Mouse (Mus musculus) intestine, postnatal 0 days (tissue): ENCODE results near the gene Fcer1g. TPM values are rescaled to one million over a fixed set of nuclear protein-coding genes. Genes with fewer than 3 reads are reported as not detected.

ENCODE experiments used
- ATAC-seq: fragments of 200-750 bp; cut with Nextera tagmentation; 2 replicates; pipeline ENCODE4 v1.8.0; 2017; ENCODE audit warnings: mild to moderate bottlenecking, moderate TSS enrichment, moderate library complexity
- H3K27ac ChIP-seq: fragments of 300-500 bp; sonication (generic); 2 replicates; pipeline ENCODE4 v1.5.1; 2014; ENCODE audit warnings: mild to moderate bottlenecking, low read depth, low read length, moderate library complexity
- H3K27me3 ChIP-seq: fragments of 300-500 bp; sonication (generic); replicated peaks from 2 replicates; pipeline ENCODE4 v1.6.1; 2014; ENCODE audit warnings: low read length, mixed read lengths; ENCODE audit not compliant: control insufficient read depth, insufficient read depth
- H3K36me3 ChIP-seq: fragments of 300-500 bp; sonication (generic); 2 replicates; pipeline ENCODE4 v1.6.1; 2014; ENCODE audit warnings: mild to moderate bottlenecking, moderate library complexity; ENCODE audit not compliant: control insufficient read depth, insufficient read depth
- H3K4me1 ChIP-seq: fragments of 300-500 bp; sonication (generic); replicated peaks from 2 replicates; pipeline ENCODE4 v1.6.1; 2014; ENCODE audit warnings: antibody characterized with exemption, low read length, mixed read lengths; ENCODE audit not compliant: control insufficient read depth, insufficient read depth
- H3K4me2 ChIP-seq: fragments of 300-500 bp; sonication (generic); replicated peaks from 2 replicates; pipeline ENCODE4 v1.6.1; 2014; ENCODE audit warnings: low read depth, mild to moderate bottlenecking, moderate library complexity
- H3K4me3 ChIP-seq: fragments of 300-500 bp; sonication (generic); 2 replicates; pipeline ENCODE4 v1.5.1; 2014; ENCODE audit warnings: low read depth, low read length
- H3K9ac ChIP-seq: fragments of 300-500 bp; sonication (generic); 2 replicates; pipeline ENCODE4 v1.6.1; 2014; ENCODE audit warnings: mild to moderate bottlenecking, low read depth, low read length
- H3K9me3 ChIP-seq: fragments of 300-500 bp; sonication (generic); 2 replicates; pipeline ENCODE4 v1.6.1; 2016; ENCODE audit warnings: mixed run types; ENCODE audit not compliant: control insufficient read depth
- CTCF ChIP-seq: sonication (generic); IDR thresholded peaks from 2 replicates; pipeline ENCODE4 v1.5.1; 2016; ENCODE audit warnings: low read depth, mild to moderate bottlenecking, control low read depth, antibody characterized with exemption, moderate library complexity
- WGBS: fragments of 180-500 bp; shearing (Covaris S2); extraction: QIAGEN DNeasy Blood & Tissue Kit; methylation state at CpG from one replicate; pipeline ENCODE4 v1.1.7; 2014; 5-methylcytosine and 5-hydroxymethylcytosine counted together
- polyA plus RNA-seq: library from polyadenylated mRNA; unstranded; fragments of >200 nt; fragmentation: Nextera tagmentation; extraction: Ambion mirVana; gene quantifications from 2 replicates; pipeline ENCODE4 v1.2.1, GENCODE M21; 2015

The Fcer1g gene
- polyA plus RNA-seq, 1 experiment from 2014 or later, result 47.7 TPM

DNA sequence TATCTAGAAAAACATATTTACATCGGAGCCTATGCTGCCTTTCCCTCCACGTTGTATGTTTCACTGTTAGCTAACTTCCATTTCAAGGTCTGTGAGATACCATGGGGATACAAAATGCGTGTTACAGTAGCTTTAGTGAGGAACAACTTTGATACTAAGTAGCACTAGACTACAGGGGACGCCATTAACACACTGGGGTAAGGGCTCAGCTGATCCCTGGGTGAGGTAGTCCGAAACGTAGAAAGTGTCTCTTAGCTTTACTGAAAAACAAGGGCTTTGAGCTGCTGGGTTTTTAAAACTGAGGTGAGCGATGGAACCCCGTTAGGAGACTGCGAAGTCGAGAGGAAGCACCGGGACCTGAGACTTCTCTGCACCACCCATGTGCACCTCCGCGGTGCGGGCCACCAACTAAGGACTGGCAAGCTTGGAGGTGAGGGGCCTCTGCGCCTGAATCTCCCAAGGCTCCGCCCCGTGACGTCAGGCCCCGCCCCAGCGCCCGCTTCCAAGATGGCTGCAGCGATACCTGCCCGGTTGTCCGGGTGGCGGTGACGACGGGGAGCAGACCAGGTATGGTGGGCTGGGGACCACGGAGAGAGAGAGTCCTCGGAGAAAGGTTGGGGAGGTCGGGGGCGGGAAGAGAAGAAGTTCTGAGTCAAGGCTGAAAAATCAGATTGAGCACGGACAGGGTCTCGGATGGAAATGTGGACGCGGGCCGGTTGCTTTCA is 35.8 kb upstream of the Fcer1g start, which contains the start of gene B4galt3:
Gene B4galt3 (plus strand): TSS at position 481 of the 725 bp plus-strand sequence.
- TF ChIP-seq CTCF, result no peak
- Histone ChIP-seq H3K4me2 (peak within 1 kb of the TSS; percentile 97), H3K9me3 (no peaks in the 10 kb centered on the region), H3K27me3 (no peaks in the 10 kb centered on the region), H3K9ac (peak within 1 kb of the TSS; percentile 70), H3K27ac (peak within 1 kb of the TSS; percentile 74), H3K36me3 (peaks cover 26% of the 10 kb centered on the region), H3K4me1 (0 out of 2 replicates have a peak, but pooled peaks cover 4% of the 10 kb centered on the region), H3K4me3 (peak within 1 kb of the TSS; percentile 93)
- ATAC-seq, result peak; percentile 92
- 3% methylated on average over 36 of the region's 36 CpGs for WGBS

DNA sequence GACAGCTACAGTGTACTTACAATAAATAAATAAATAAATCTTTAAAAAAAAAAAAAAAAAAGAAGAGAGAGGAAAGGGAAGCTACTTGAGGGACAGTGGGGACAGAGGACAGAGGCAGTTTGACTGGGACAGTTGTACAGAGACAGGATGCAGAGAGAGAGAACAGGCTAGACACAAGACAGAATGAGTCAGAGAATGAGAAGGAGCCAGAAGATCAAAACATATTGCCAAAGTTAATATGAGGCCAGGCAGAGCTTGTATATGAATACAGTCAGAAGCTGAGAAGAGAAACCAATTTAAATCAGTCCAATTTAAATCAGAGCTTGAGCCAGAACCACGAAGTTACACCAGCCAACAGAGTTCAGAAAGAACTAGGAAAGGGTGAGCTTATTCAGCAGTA is 34.2 kb upstream of the Fcer1g start:
- 61% methylated on average over 1 of the region's 1 CpGs for WGBS
- Histone ChIP-seq H3K27ac (no peak overlapping the region), H3K27me3 (no peaks in the 10 kb centered on the region), H3K4me2 (no peak overlapping the region), H3K4me1 (0 out of 2 replicates have a peak, but pooled peaks cover 4% of the 10 kb centered on the region), H3K9me3 (no peaks in the 10 kb centered on the region), H3K9ac (no peak overlapping the region), H3K36me3 (peaks cover 11% of the 10 kb centered on the region), H3K4me3 (no peak overlapping the region)
- no peak for TF ChIP-seq CTCF
- no peak for ATAC-seq

DNA sequence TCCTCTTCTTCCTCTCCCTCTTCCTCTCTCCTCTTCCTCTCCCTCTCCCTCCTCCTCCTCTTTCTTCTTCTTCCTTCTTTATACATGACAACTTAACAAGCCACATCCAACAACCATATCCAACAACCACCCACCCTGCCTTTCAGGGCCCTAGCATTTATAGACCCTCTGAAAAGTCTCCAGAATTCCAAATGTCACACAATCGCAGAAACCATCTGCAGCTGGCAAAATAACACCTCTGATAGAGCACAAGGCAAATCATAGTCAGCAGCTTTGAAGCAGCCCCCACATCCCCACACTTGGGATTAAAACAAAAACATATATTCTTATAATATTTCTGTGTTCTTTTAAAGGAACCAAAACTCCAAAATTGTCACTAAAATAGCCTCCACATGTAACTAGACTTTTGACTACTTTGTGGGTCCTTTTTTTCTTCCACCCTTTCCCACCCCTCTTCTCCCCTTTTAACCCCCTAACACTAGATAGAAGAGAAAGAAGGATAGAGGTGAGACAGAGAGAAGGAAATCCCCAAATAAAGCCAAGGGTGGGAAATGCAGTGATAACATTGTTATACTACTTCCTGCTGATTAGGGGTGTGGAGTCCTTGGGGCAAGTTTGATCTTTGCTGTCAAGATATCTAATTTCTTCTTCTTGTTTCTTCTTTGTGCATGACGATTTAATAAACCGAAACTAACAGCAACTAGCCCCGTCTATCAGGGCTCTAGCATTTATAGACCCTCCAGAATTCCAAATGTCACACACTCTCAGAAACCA is 32.0 kb upstream of the Fcer1g start:
- ATAC-seq, result no peak
- WGBS, result 41% methylated on average over 4 of the region's 4 CpGs
- Histone ChIP-seq H3K9ac (no peak overlapping the region), H3K27me3 (no peaks in the 10 kb centered on the region), H3K4me2 (no peak overlapping the region), H3K9me3 (no peaks in the 10 kb centered on the region), H3K4me3 (no peak overlapping the region), H3K36me3 (no peaks in the 10 kb centered on the region), H3K27ac (no peak overlapping the region), H3K4me1 (peaks cover 5% of the 10 kb centered on the region; the same call in 1 of the 2 replicates)
- TF ChIP-seq CTCF, result no peak

DNA sequence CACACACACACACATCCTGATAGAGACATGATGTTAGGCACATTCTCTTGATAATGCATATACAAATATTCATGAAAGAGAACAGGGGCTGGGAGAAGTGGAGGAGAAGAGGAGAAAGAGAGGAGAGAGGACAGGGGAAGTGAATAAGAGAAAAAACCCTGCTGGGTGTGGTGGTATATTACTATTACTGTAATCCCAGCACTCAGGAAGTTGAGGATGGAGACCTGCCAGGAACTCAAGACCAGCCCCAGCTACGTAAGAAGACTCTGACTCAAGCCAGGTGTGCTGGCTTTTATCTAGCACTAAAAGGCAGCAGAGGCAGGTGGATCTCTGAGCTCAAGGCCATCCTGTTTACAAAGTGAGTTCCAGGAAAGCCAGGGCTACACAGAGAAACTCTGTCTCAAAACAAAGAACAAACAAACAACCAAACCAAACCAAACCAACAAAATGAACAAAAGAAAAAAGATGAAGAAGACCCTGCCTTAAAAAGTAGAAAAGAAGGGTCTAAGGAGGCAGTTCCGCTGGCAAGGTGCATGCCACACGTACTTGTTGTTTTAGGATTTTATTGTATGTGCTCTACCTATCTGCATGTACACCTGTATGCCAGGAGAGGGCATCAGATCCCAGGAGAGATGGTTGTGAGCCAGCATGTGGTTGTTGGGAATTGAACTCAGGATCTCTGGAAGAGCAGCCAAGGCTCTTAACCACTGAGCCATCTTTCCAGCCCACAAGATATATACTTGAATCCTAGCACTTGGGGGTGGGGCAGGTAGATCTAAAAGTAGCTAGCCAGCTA is 29.7 kb upstream of the Fcer1g start:
- Histone ChIP-seq H3K4me2 (no peak overlapping the region), H3K4me1 (peaks cover 4% of the 10 kb centered on the region; the same call in 1 of the 2 replicates), H3K27me3 (no peaks in the 10 kb centered on the region), H3K36me3 (no peaks in the 10 kb centered on the region), H3K9ac (no peak overlapping the region), H3K9me3 (no peaks in the 10 kb centered on the region), H3K27ac (peak overlapping the region; percentile 64; the same call in 1 of the 2 replicates), H3K4me3 (no peak overlapping the region)
- peak; percentile 53 for TF ChIP-seq CTCF
- 74% methylated on average over 3 of the region's 3 CpGs for WGBS
- ATAC-seq, result 0 out of 2 replicates have a peak, but pooled peaks have one; percentile 5

DNA sequence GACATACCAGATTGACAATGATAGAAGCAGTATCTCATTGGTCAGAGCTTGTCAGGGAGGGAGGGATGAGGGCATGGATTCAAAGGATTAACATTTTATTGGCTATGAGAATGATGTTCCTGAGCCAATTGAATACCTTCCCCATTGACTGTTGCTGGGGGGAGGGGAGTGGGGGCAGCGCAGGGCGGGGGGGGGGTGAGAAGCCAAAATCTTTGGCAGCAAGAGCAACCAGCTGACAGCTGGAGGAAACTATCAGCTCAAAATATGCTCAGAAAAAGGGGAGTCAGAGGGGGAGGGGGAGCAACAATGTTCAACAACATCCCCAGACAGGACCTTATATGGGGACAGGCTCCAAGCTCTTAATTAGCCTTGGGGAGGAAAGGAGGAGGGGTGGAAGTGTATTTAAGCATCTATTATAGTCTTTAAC is 29.0 kb upstream of the Fcer1g start:
- no peak overlapping the region for H3K4me3 ChIP-seq
- H3K36me3 ChIP-seq, result no peaks in the 10 kb centered on the region
- peak overlapping the region; percentile 64; the same call in 1 of the 2 replicates for H3K27ac ChIP-seq
- H3K4me1 ChIP-seq, result peaks cover 4% of the 10 kb centered on the region; the same call in 1 of the 2 replicates
- H3K27me3 ChIP-seq, result no peaks in the 10 kb centered on the region
- H3K9me3 ChIP-seq, result no peaks in the 10 kb centered on the region
- no peak for TF ChIP-seq CTCF
- 6% methylated on average over 2 of the region's 2 CpGs for WGBS
- no peak overlapping the region for H3K9ac ChIP-seq
- H3K4me2 ChIP-seq, result peak overlapping the region; percentile 41; the same call in 1 of the 2 replicates
- peak; percentile 69 for ATAC-seq
